Mouse (Mus musculus) thymus, adult 2 months (tissue): ENCODE data around the gene Sh3pxd2b.

ENCODE experiments used
- CTCF ChIP-seq: fragments of 200-500 bp; IDR thresholded peaks from 2 replicates; pipeline ENCODE4 v1.5.1; 2012; ENCODE audit warnings: mild to moderate bottlenecking, control low read depth, low read length, moderate library complexity, borderline replicate concordance; ENCODE audit not compliant: control insufficient read depth, poor library complexity, insufficient read depth; ENCODE audit errors: extremely low read depth
- POLR2A ChIP-seq: fragments of 200-500 bp; IDR thresholded peaks from 2 replicates; pipeline ENCODE4 v1.6.1; 2012; ENCODE audit warnings: mild to moderate bottlenecking, low read length, control low read depth, moderate library complexity; ENCODE audit not compliant: control insufficient read depth, poor library complexity, insufficient read depth; ENCODE audit errors: extremely low read depth

DNA sequence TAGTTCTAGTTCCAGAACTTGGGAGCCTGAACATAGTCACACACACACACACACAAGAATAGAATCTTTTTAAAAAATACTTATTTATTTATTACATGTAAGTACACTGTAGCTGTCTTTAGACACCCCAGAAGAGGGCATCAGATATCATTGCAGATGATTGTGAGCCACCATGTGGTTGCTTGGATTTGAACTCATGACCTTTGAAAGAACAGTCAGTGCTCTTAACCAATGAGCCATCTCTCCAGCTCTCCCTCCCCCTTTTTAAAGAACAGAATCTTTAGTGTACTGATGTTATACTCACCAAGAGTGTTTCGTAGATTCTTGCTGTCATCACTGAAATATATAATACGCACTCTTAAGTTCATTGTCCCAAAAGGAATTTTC is 49.1 kb upstream of the Sh3pxd2b start:
- TF ChIP-seq CTCF (no peak), POLR2A (no peak)
